Mouse (Mus musculus): ENCODE measurements around the gene Sugp2. TPM values are rescaled to one million over a fixed set of nuclear protein-coding genes. Genes with fewer than 3 reads are reported as not detected.

Gene Sugp2
- polyA plus RNA-seq, 1 experiment: 47.2 TPM

GRCm38 (mm10) chr8:70216566-70216965, 17.5 kb upstream of the Sugp2 start:
- Histone ChIP-seq H3K4me3 (ENCODE audit: low read depth, low read length) (no peak overlapping the region), H3K27ac (ENCODE audit: insufficient read depth, low read length) (no peak overlapping the region), H3K27me3 (ENCODE audit: control insufficient read depth, insufficient read depth, low read length, poor library complexity, severe bottlenecking) (no peaks in the 10 kb centered on the region), H3K36me3 (ENCODE audit: control insufficient read depth, insufficient read depth, low read length, poor library complexity, severe bottlenecking) (no peaks in the 10 kb centered on the region), H3K4me1 (ENCODE audit: control insufficient read depth, insufficient read depth, low read length) (no peaks in the 10 kb centered on the region), H3K9ac (ENCODE audit: low read depth, poor library complexity, severe bottlenecking) (no peak overlapping the region), H3K9me3 (replicated peaks; ENCODE audit: control insufficient read depth, insufficient read depth, low read length, poor library complexity, severe bottlenecking) (no peaks in the 10 kb centered on the region)
- TF ChIP-seq EP300 (IDR thresholded peaks at IDR 0.05; ENCODE audit: insufficient read depth, low read depth, low read length): no peak
- no peak for TF ChIP-seq POLR2A (IDR thresholded peaks at IDR 0.05; ENCODE audit: insufficient read depth, low read length)
- TF ChIP-seq CTCF (IDR thresholded peaks at IDR 0.05; ENCODE audit: low read depth, low read length): no peak

GRCm38 (mm10) chr8:70217441-70217840, 16.6 kb upstream of the Sugp2 start:
- Histone ChIP-seq H3K36me3 (ENCODE audit: control insufficient read depth, insufficient read depth, low read length, poor library complexity, severe bottlenecking) (no peaks in the 10 kb centered on the region), H3K27me3 (ENCODE audit: control insufficient read depth, insufficient read depth, low read length, poor library complexity, severe bottlenecking) (no peaks in the 10 kb centered on the region)
- TF ChIP-seq EP300 (IDR thresholded peaks at IDR 0.05; ENCODE audit: insufficient read depth, low read depth, low read length) (no peak), POLR2A (IDR thresholded peaks at IDR 0.05; ENCODE audit: insufficient read depth, low read length) (no peak), CTCF (IDR thresholded peaks at IDR 0.05; ENCODE audit: low read depth, low read length) (no peak)

DNA sequence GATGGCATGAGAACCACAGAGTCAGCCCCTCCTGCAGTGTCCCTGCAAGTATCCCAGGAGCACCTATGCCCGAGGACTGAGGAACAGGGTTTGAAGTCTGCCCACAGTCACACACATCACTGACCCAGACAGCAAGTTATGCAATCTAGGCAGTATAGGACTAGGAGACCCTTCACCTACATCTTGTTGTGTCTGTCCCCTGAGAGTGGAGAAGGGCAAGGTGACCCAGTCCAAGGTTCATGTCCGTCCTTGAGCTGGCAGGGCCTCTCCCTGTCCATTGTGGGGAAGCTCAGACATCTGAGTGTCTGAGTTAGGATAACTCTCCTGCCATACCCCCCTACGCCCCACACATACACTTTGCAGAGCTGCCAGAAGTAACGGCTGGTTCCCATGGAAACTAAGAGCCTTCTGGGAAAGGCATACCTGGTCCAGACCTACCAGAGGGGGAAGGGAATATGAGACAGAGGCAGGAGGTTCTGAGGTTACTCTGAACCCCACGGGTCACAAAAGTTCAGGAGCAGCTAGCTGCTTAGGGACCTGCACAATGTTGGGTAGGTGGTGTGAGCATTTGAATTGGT, 14.8 kb upstream of the Sugp2 start:
- TF ChIP-seq EP300 (IDR thresholded peaks at IDR 0.05; ENCODE audit: insufficient read depth, low read depth, low read length) (no peak), CTCF (IDR thresholded peaks at IDR 0.05; ENCODE audit: low read depth, low read length) (no peak), POLR2A (IDR thresholded peaks at IDR 0.05; ENCODE audit: insufficient read depth, low read length) (no peak)
- no peak overlapping the region for H3K4me3 ChIP-seq (ENCODE audit: low read depth, low read length)
- H3K36me3 ChIP-seq (ENCODE audit: control insufficient read depth, insufficient read depth, low read length, poor library complexity, severe bottlenecking): no peaks in the 10 kb centered on the region
- no peaks in the 10 kb centered on the region for H3K9me3 ChIP-seq (replicated peaks; ENCODE audit: control insufficient read depth, insufficient read depth, low read length, poor library complexity, severe bottlenecking)
- H3K27ac ChIP-seq (ENCODE audit: insufficient read depth, low read length): no peak overlapping the region
- H3K4me1 ChIP-seq (ENCODE audit: control insufficient read depth, insufficient read depth, low read length): no peaks in the 10 kb centered on the region
- H3K9ac ChIP-seq (ENCODE audit: low read depth, poor library complexity, severe bottlenecking): no peak overlapping the region
- no peaks in the 10 kb centered on the region for H3K27me3 ChIP-seq (ENCODE audit: control insufficient read depth, insufficient read depth, low read length, poor library complexity, severe bottlenecking)

More at GRCm38 (mm10) chr8:70217441-70217840, 16.6 kb upstream of the Sugp2 start:
- no peaks in the 10 kb centered on the region for H3K4me1 ChIP-seq (ENCODE audit: control insufficient read depth, insufficient read depth, low read length)
- H3K4me3 ChIP-seq (ENCODE audit: low read depth, low read length): no peak overlapping the region
- H3K9ac ChIP-seq (ENCODE audit: low read depth, poor library complexity, severe bottlenecking): no peak overlapping the region
- H3K27ac ChIP-seq (ENCODE audit: insufficient read depth, low read length): no peak overlapping the region
- no peaks in the 10 kb centered on the region for H3K9me3 ChIP-seq (replicated peaks; ENCODE audit: control insufficient read depth, insufficient read depth, low read length, poor library complexity, severe bottlenecking)

DNA sequence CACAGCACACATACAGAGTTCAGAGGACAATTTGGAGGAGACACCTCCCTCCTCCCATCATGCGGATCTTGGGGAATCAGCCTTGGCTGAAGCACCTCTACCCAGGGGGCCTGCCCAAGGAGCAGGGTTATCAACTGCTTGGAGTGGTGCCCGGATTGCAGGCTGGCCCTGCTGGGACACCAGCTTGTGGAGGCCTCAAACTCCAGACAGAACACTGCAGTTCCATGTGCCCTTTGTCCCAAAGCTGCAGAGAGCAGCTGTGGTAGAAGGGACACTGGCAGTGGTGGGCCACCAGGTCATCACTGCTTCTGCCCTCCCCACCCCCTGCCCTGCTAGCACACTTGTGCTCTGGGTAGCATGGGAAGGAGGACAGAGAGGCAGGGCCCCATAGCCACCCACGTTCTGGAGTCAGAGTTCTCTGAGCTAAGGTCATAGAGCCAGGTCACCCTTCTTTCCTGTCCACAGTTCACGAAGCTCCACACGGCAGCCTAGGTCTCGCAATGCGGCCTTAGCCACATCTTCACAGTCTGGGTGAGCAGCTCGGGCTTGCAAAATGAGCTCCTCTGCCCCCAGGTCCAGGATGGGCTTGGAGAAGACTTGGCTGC, 13.7 kb upstream of the Sugp2 start:
- Histone ChIP-seq H3K9ac (ENCODE audit: low read depth, poor library complexity, severe bottlenecking) (no peak overlapping the region), H3K27me3 (ENCODE audit: control insufficient read depth, insufficient read depth, low read length, poor library complexity, severe bottlenecking) (no peaks in the 10 kb centered on the region), H3K27ac (ENCODE audit: insufficient read depth, low read length) (no peak overlapping the region), H3K4me3 (ENCODE audit: low read depth, low read length) (no peak overlapping the region), H3K36me3 (ENCODE audit: control insufficient read depth, insufficient read depth, low read length, poor library complexity, severe bottlenecking) (no peaks in the 10 kb centered on the region), H3K4me1 (ENCODE audit: control insufficient read depth, insufficient read depth, low read length) (no peaks in the 10 kb centered on the region), H3K9me3 (replicated peaks; ENCODE audit: control insufficient read depth, insufficient read depth, low read length, poor library complexity, severe bottlenecking) (no peaks in the 10 kb centered on the region)
- TF ChIP-seq EP300 (IDR thresholded peaks at IDR 0.05; ENCODE audit: insufficient read depth, low read depth, low read length) (no peak), CTCF (IDR thresholded peaks at IDR 0.05; ENCODE audit: low read depth, low read length) (no peak), POLR2A (IDR thresholded peaks at IDR 0.05; ENCODE audit: insufficient read depth, low read length) (no peak)

DNA sequence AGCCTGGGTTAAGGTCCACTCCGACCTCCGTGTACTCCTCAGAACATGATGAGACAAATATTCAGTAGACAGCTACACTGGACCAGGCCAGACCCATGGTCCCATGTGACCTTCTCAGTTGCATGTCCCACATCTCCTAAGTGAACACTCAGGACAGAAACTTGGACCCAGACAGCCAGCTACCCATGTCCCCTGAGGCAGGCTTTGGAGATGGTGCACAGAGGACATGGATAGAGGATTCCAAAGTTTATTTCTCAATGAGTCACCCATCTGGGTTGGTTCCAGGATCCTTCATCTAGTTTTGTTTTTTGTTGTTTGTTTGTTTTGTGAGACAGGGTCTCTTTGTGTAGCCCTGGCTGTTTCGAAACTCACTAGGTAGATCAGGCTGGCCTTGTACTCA, 13.1 kb upstream of the Sugp2 start:
- Histone ChIP-seq H3K4me3 (ENCODE audit: low read depth, low read length) (no peak overlapping the region), H3K27me3 (ENCODE audit: control insufficient read depth, insufficient read depth, low read length, poor library complexity, severe bottlenecking) (no peaks in the 10 kb centered on the region), H3K27ac (ENCODE audit: insufficient read depth, low read length) (no peak overlapping the region), H3K36me3 (ENCODE audit: control insufficient read depth, insufficient read depth, low read length, poor library complexity, severe bottlenecking) (no peaks in the 10 kb centered on the region), H3K4me1 (ENCODE audit: control insufficient read depth, insufficient read depth, low read length) (no peaks in the 10 kb centered on the region), H3K9me3 (replicated peaks; ENCODE audit: control insufficient read depth, insufficient read depth, low read length, poor library complexity, severe bottlenecking) (no peaks in the 10 kb centered on the region), H3K9ac (ENCODE audit: low read depth, poor library complexity, severe bottlenecking) (no peak overlapping the region)
- no peak for TF ChIP-seq CTCF (IDR thresholded peaks at IDR 0.05; ENCODE audit: low read depth, low read length)
- TF ChIP-seq POLR2A (IDR thresholded peaks at IDR 0.05; ENCODE audit: insufficient read depth, low read length): no peak
- TF ChIP-seq EP300 (IDR thresholded peaks at IDR 0.05; ENCODE audit: insufficient read depth, low read depth, low read length): no peak

DNA sequence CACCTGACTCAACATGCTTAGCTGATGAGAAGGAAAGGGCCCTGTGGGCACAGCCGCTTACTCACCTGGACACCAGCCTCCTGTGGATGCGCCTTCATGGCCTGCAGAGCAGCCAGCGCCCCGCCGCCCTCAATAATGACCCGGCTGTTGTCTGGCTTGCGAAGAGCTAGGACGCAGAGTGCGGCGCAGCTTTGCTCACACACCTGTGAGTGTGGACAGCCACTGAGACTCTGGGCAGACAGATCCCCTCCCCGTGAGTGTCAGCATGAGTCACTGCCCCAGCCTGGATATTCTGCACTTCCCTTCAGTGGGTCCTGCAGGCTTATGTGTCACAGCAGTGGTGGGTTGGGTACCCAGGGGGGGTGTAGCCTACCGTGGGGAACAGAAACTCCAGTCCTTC, 12.0 kb upstream of the Sugp2 start:
- no peak for TF ChIP-seq POLR2A (IDR thresholded peaks at IDR 0.05; ENCODE audit: insufficient read depth, low read length)
- TF ChIP-seq CTCF (IDR thresholded peaks at IDR 0.05; ENCODE audit: low read depth, low read length): no peak
- TF ChIP-seq EP300 (IDR thresholded peaks at IDR 0.05; ENCODE audit: insufficient read depth, low read depth, low read length): no peak
- H3K27ac ChIP-seq (ENCODE audit: insufficient read depth, low read length): no peak overlapping the region
- no peaks in the 10 kb centered on the region for H3K4me1 ChIP-seq (ENCODE audit: control insufficient read depth, insufficient read depth, low read length)
- H3K9ac ChIP-seq (ENCODE audit: low read depth, poor library complexity, severe bottlenecking): no peak overlapping the region
- no peaks in the 10 kb centered on the region for H3K36me3 ChIP-seq (ENCODE audit: control insufficient read depth, insufficient read depth, low read length, poor library complexity, severe bottlenecking)
- no peak overlapping the region for H3K4me3 ChIP-seq (ENCODE audit: low read depth, low read length)
- H3K27me3 ChIP-seq (ENCODE audit: control insufficient read depth, insufficient read depth, low read length, poor library complexity, severe bottlenecking): no peaks in the 10 kb centered on the region
- H3K9me3 ChIP-seq (replicated peaks; ENCODE audit: control insufficient read depth, insufficient read depth, low read length, poor library complexity, severe bottlenecking): no peaks in the 10 kb centered on the region

All from ES-Bruce4 (cell line).